Mouse (Mus musculus): ENCODE measurements around the gene Pcmt1.
"Not testable (repeated sequence)": the region's sequence is repeated elsewhere in the genome, so short reads cannot be mapped to it uniquely, and the experiment has no call there.

Gene Pcmt1

GRCm38 (mm10) chr10:7640366-7640765, 40.6 kb downstream of the Pcmt1 start:
- no peak for DNase-seq

GRCm38 (mm10) chr10:7630951-7631720, 49.8 kb downstream of the Pcmt1 start:
- DNase-seq, result no peak

- no peak for DNase-seq
Observed at GRCm38 (mm10) chr10:7630286-7630685, 50.6 kb downstream of the Pcmt1 start.

GRCm38 (mm10) chr10:7629092-7629491, 51.8 kb downstream of the Pcmt1 start:
- DNase-seq, result no peak

- no peak for DNase-seq
Observed at GRCm38 (mm10) chr10:7623861-7624518, 56.9 kb downstream of the Pcmt1 start.

GRCm38 (mm10) chr10:7622378-7622777, 58.6 kb downstream of the Pcmt1 start:
- no peak for DNase-seq

GRCm38 (mm10) chr10:7620723-7621122, 60.2 kb downstream of the Pcmt1 start:
- DNase-seq, result no peak

DNA sequence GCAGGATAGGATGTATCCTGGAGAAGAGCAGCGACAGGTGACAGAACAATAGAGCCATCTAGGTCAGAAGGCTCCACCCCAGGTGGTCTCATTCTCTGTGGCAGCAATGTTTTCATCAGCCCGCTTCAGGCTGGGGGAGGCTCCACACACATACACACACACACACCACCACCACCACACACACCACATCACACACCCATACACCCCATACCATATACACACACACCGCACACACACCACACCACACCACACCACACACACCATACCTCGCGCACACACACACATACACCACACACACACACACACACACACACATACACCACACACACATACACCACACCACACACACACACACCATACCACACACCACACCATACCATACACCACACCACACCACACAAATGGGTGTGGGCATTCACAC, 61.1 kb downstream of the Pcmt1 start:
- DNase-seq, result no peak

DNA sequence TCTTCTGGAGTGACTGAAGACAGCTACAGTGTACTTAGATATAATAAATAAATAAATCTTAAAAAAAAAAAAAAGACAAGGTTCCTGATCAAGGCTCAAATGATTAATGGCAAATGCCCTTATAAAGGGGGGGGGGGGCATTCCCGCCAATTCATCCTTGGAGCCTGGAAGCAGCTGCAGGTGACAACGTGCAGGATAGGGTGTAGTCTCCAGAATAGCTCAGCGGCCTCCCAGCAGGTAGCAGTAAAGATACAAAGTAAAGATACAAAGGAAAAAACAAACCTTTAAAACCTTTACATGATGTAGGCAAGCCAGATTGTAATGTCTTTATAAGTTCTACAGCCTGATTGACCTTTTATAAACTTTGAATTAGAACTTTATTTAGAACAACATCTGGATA, 63.4 kb downstream of the Pcmt1 start:
- DNase-seq, result not testable (repeated sequence)

DNA sequence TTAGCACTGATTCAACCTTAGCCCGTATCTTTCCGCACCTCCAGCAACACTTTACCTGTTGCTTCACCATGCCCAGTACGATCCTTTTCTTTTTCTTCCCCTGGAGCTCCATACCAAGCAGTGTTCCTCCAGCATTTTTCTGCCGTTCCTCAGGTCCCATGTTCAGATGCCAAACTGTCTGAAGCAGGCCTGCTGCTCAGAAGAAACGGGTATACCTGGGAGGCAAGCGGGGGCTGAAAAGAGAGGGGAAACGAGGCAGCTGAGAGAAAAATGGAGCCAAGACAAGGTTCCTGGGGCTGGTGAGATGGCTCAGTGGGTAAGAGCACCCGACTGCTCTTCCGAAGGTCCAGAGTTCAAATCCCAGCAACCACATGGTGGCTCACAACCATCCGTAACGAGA, 63.8 kb downstream of the Pcmt1 start:
- not testable (repeated sequence) for DNase-seq

DNA sequence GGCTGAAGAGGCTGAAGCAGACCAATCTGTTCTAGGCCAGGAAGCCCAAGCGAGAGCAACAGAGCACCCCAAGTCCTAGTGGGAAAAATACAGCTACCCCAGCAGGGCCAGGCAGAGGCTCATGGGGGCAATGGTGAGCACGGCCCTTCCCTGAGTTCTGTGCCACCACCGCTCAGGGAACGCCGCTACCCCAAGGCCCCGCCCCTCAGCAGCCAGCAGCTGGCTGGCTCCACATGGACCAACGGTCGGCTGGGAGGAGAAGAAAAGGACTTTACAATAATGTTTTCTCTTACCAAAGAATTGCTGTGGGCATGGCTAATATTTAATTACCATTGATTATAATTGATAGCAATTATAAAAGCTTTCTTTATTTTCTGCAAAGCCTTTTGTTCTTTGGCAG, 66.1 kb downstream of the Pcmt1 start:
- DNase-seq, result no peak

- DNase-seq, result not testable (repeated sequence)
Observed at GRCm38 (mm10) chr10:7612210-7612609, 68.7 kb downstream of the Pcmt1 start.

- DNase-seq, result no peak
Observed at GRCm38 (mm10) chr10:7611647-7612046, 69.3 kb downstream of the Pcmt1 start.

DNA sequence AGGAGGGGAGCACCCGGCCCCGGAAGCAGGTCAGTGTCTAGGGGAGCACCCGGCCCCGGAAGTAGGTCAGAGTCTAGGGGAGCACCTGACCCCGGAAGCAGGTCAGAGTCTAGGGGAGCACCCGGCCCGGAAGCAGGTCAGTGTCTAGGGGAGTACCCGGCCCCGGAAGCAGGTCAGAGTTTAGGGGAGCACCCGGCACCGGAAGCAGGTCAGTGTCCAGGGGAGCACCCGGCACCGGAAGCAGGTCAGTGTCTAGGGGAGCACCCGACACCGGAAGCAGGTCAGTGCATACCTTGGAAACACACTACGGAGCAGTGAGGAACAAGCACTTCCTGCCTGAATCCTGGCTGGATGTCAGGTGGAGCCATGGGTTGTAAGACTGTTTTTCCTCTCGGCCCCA, 72.3 kb downstream of the Pcmt1 start:
- DNase-seq, result no peak

DNA sequence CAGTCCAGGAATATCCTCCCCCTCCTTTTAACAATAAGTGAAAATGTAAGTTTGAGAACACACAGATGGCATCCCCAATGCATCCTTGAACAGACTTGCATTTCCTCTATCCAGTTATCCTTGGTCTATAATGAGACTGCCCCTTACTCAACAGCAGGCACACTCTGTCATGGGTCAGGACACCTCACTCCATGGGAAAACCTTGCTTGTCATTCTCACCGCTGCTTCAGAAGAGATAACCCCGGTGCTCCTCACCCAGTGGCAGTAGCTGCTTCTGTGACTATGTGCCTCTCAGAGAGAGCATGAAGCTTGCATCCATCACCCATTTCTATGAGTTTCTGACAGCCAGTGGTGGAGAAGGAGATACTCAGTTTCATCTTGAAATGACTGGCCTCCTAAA, 74.5 kb downstream of the Pcmt1 start:
- no peak for DNase-seq

DNA sequence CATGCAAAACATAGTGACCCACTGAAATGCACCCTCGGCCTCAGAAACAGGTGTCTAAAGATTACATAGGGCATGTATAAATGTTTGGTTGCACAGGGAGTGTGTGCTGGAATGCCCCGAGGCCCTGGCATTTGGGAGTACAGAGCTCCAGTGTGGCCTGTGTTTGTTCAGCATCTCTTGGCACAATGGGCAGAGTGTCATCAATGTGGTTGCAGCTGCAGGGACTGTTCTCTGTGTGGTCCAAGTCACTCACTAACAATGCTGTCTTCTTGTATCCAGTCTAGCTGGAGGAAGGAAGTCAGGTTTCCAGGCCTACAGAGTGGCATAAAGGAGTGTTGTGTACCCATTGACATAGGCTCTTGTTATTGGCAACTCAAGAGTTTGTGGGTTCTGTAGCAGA, 75.8 kb downstream of the Pcmt1 start:
- DNase-seq, result no peak

- peak; percentile 67 to 81 for DNase-seq
Observed at GRCm38 (mm10) chr10:7600647-7601046, 80.3 kb downstream of the Pcmt1 start.

- DNase-seq, result no peak
Observed at GRCm38 (mm10) chr10:7598177-7598576, 82.8 kb downstream of the Pcmt1 start.

DNA sequence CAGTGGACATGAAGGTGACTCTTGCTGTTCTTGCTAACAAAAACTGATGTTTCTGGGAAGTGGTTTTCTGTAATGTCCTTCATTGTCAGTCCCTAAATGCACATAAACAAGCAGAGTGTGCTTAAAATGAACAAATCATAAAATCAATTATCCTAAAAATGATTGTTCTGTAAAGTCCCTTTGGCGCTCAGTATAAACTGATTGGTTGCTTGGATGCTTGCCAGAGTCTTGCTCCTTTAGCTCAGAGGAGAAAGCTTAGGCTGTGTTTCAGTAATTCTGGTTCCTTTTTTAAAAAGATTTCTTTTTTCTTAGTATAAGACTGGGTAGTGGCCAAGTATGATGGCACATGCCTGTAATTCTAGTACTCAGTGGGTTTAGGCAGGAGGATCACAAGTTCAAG, 84.7 kb downstream of the Pcmt1 start:
- DNase-seq, result no peak

- no peak for DNase-seq
Observed at GRCm38 (mm10) chr10:7594797-7595196, 86.1 kb downstream of the Pcmt1 start.

DNA sequence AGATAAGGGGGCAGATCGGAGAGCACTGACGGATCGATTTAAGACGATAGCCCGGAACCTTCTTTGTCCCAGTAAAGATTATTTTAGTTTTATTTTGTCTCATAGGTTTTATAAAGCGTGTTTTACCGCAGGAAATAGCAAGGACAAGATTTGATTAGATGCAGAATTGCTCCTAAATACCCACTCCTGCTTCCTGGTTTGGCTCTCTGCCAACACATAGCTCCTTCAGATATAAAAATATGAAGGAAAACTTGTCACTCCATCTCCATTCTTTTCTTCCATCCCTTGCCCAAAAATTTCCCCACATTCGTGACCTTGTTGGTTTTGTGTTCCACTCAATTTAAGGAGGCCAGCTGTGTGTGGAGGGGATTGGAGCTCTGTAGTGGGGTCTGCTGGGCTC, 90.1 kb downstream of the Pcmt1 start:
- DNase-seq, result no peak

DNA sequence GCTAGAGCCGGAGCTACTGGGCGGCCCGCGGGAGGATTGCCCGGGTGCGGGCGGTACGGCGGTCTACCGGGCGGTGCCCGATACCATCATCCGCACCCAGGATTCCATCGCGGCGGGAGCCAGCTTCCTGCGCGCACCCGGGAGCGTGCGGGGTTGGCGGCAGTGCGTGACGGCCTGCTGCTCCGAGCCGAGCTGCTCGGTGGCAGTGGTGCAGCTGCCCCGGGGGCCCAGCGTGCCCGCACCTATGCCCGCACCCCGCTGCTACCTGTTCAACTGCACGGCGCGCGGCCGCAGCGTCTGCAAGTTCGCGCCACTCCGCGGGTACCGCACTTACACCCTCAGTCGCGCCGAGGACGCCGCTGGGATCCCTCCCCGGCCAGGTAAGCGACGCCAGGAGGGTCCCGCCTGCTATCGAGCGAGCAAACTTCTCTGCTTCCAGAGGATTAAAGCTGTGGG, 90.7 kb downstream of the Pcmt1 start:
- DNase-seq, result no peak

- DNase-seq, result peak; percentile 93 to 94
Observed at GRCm38 (mm10) chr10:7589592-7590233, 91.2 kb downstream of the Pcmt1 start, which contains the start of gene Lrp11. Gene Lrp11 (plus strand): TSS chr10:7589800.

DNA sequence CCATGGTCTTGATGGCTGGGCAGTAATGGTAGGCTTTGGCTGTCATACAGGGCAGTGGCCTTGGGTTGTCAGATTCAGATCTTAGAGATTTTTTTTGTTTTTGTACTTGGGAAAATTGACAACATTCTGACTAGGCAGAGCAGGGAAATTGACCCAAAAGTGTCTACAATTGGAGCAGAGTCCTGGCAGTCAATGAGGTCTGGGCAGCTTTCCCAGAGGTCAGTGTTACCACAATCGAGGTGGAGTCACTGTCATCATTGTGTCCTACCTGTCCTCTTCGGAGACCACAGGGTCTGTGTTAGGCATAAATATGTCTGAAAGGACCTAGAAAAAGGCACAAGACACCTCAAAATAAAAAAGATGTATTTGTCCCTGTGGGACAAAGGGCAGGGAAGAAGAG, 94.2 kb downstream of the Pcmt1 start:
- DNase-seq, result no peak

Measured in lung, postnatal 4 days (tissue).